Mouse (Mus musculus): ENCODE measurements around the gene Ccdc117. TPM values are rescaled to one million over a fixed set of nuclear protein-coding genes. Genes with fewer than 3 reads are reported as not detected.

Ccdc117 gene
- polyA plus RNA-seq, 1 experiment from 2014 or later: 13.3 TPM

GRCm38 (mm10) chr11:5526573-5527439 lies 15.2 kb downstream of the Ccdc117 start:
- H3K4me1 ChIP-seq (ENCODE audit: control insufficient read depth, insufficient read depth, low read length): peaks cover 14% of the 10 kb centered on the region; the same call in 1 of the 2 replicates
- no peak overlapping the region for H3K4me2 ChIP-seq (ENCODE audit: low read depth, low read length)
- H3K9me3 ChIP-seq (replicated peaks; ENCODE audit: control insufficient read depth, low read length): no peaks in the 10 kb centered on the region
- no peak overlapping the region for H3K4me3 ChIP-seq (replicated peaks; ENCODE audit: low read length)
- H3K27ac ChIP-seq (ENCODE audit: low read length): no peak overlapping the region
- H3K9ac ChIP-seq (ENCODE audit: low read length): no peak overlapping the region
- H3K27me3 ChIP-seq (ENCODE audit: control insufficient read depth, insufficient read depth, low read length): no peaks in the 10 kb centered on the region
- 84% methylated on average over 7 of the region's 7 CpGs for WGBS
- H3K36me3 ChIP-seq (ENCODE audit: control insufficient read depth, insufficient read depth, low read length): peaks cover 37% of the 10 kb centered on the region
- ATAC-seq (ENCODE audit: insufficient read depth, low FRiP score): no peak

DNA sequence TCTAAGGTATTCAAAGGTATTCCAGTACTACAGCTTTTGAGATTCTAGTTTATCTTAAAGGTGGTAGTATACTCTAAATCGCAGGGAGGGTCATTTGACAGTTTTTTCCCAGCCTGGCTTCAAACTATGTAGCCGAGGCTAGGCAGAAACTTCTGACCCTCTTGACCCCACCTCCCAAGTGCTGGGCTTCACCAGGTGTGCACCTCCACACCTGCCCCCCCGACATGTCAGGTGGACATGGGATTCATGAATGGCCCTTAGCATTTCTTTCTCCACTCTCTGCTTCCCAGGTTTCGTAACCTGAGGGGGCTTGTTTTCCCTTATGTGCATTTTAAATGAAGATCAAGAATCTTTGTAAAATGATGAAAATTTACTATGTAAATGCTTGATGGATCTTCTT lies 16.6 kb downstream of the Ccdc117 start:
- Histone ChIP-seq H3K4me1 (ENCODE audit: control insufficient read depth, insufficient read depth, low read length) (peaks cover 14% of the 10 kb centered on the region; the same call in 1 of the 2 replicates), H3K4me2 (ENCODE audit: low read depth, low read length) (no peak overlapping the region), H3K36me3 (ENCODE audit: control insufficient read depth, insufficient read depth, low read length) (peaks cover 31% of the 10 kb centered on the region), H3K9ac (ENCODE audit: low read length) (no peak overlapping the region), H3K27me3 (ENCODE audit: control insufficient read depth, insufficient read depth, low read length) (no peaks in the 10 kb centered on the region), H3K4me3 (replicated peaks; ENCODE audit: low read length) (no peak overlapping the region), H3K9me3 (replicated peaks; ENCODE audit: control insufficient read depth, low read length) (no peaks in the 10 kb centered on the region), H3K27ac (ENCODE audit: low read length) (no peak overlapping the region)
- WGBS: 76% methylated on average over 4 of the region's 4 CpGs
- ATAC-seq (ENCODE audit: insufficient read depth, low FRiP score): no peak

- H3K27me3 ChIP-seq (ENCODE audit: control insufficient read depth, insufficient read depth, low read length): no peaks in the 10 kb centered on the region
- H3K36me3 ChIP-seq (ENCODE audit: control insufficient read depth, insufficient read depth, low read length): peaks cover 31% of the 10 kb centered on the region
- H3K27ac ChIP-seq (ENCODE audit: low read length): no peak overlapping the region
- H3K4me2 ChIP-seq (ENCODE audit: low read depth, low read length): peak overlapping the region; percentile 65
- H3K4me1 ChIP-seq (ENCODE audit: control insufficient read depth, insufficient read depth, low read length): peaks cover 18% of the 10 kb centered on the region; the same call in 1 of the 2 replicates
- H3K9me3 ChIP-seq (replicated peaks; ENCODE audit: control insufficient read depth, low read length): no peaks in the 10 kb centered on the region
- peak overlapping the region; percentile 85 for H3K4me3 ChIP-seq (replicated peaks; ENCODE audit: low read length)
- H3K9ac ChIP-seq (ENCODE audit: low read length): peak overlapping the region; percentile 94; the same call in 1 of the 2 replicates
- no peak for ATAC-seq (ENCODE audit: insufficient read depth, low FRiP score)
- WGBS: 79% methylated on average over 11 of the region's 11 CpGs
These were observed 19.1 kb downstream of the Ccdc117 start for GRCm38 (mm10) chr11:5522798-5523415.

GRCm38 (mm10) chr11:5521516-5522291 lies 20.3 kb downstream of the Ccdc117 start:
- peak overlapping the region; percentile 94 for H3K9ac ChIP-seq (ENCODE audit: low read length)
- H3K36me3 ChIP-seq (ENCODE audit: control insufficient read depth, insufficient read depth, low read length): peaks cover 31% of the 10 kb centered on the region
- peak overlapping the region; percentile 85 for H3K4me3 ChIP-seq (replicated peaks; ENCODE audit: low read length)
- peak overlapping the region; percentile 96 for H3K27ac ChIP-seq (ENCODE audit: low read length)
- H3K4me1 ChIP-seq (ENCODE audit: control insufficient read depth, insufficient read depth, low read length): peaks cover 18% of the 10 kb centered on the region; the same call in 1 of the 2 replicates
- H3K27me3 ChIP-seq (ENCODE audit: control insufficient read depth, insufficient read depth, low read length): no peaks in the 10 kb centered on the region
- ATAC-seq (ENCODE audit: insufficient read depth, low FRiP score): peak; percentile 52
- peak overlapping the region; percentile 65 for H3K4me2 ChIP-seq (ENCODE audit: low read depth, low read length)
- under 1% methylated on average over 34 of the region's 34 CpGs for WGBS
- no peaks in the 10 kb centered on the region for H3K9me3 ChIP-seq (replicated peaks; ENCODE audit: control insufficient read depth, low read length)

DNA sequence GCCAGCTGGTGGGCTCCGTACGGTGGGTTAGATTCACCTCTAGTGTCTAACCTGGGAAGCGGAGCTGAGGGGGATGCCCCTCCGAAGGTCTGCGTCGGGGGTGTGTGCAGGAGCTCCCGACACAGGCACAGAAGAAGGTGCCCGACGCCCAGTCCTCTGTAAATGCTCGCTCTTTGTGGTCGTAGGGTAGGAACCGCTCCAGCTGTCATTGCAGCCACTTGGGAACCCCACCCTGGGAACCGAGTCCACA lies 20.8 kb downstream of the Ccdc117 start:
- WGBS: 0% methylated on average over 13 of the region's 13 CpGs
- H3K27me3 ChIP-seq (ENCODE audit: control insufficient read depth, insufficient read depth, low read length): no peaks in the 10 kb centered on the region
- peak; percentile 5; the same call in 1 of the 2 replicates for ATAC-seq (ENCODE audit: insufficient read depth, low FRiP score)

DNA sequence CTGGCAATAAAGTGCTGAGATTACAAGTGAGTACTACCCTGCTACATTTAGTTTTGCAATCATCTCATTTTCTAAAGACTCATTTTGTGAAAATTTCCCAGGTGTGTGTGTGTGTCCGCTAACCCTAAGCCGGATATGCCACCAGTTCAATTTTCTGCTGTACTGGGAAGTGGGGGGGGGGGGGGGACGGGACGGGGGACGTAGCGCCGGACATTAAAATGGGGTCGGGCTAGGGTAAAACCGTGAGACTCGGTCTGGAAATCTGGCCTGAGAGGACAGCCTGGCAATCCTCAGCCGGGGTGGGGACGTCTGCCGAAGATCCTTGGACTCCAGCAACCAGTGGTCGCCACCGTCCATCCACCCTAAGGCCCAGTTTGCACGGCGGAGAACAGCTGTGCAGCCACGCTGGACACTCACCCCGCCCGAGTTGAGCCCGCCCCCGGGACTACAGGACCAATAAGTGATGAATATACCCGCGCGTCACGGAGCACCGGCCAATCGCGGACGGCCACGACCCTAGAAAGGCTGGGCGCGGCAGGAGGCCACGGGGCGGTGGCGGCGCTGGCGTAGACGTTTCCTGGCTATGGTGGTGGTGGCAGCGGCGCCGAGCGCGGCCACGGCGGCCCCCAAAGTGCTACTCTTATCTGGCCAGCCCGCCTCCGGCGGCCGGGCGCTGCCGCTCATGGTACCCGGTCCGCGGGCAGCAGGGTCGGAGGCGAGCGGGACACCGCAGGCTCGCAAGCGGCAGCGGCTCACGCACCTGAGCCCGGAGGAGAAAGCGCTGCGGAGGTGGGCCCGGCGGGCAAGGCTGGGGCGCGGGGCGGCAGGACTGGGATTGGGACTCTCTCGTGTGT lies 21.3 kb downstream of the Ccdc117 start, which contains the start of gene Xbp1:
Gene Xbp1 (plus strand): TSS at position 248 of the 854 bp plus-strand sequence.
- no peaks in the 10 kb centered on the region for H3K9me3 ChIP-seq (replicated peaks; ENCODE audit: control insufficient read depth, low read length)
- peak; percentile 97 for ATAC-seq (ENCODE audit: insufficient read depth, low FRiP score)
- peak within 1 kb of the TSS; percentile 85 for H3K4me3 ChIP-seq (replicated peaks; ENCODE audit: low read length)
- peak within 1 kb of the TSS; percentile 65 for H3K4me2 ChIP-seq (ENCODE audit: low read depth, low read length)
- peak within 1 kb of the TSS; percentile 96 for H3K27ac ChIP-seq (ENCODE audit: low read length)
- peak within 1 kb of the TSS; percentile 94 for H3K9ac ChIP-seq (ENCODE audit: low read length)
- H3K27me3 ChIP-seq (ENCODE audit: control insufficient read depth, insufficient read depth, low read length): no peaks in the 10 kb centered on the region
- H3K4me1 ChIP-seq (ENCODE audit: control insufficient read depth, insufficient read depth, low read length): peaks cover 18% of the 10 kb centered on the region; the same call in 1 of the 2 replicates
- under 1% methylated on average over 72 of the region's 72 CpGs for WGBS
- peaks cover 27% of the 10 kb centered on the region; the same call in 1 of the 2 replicates for H3K36me3 ChIP-seq (ENCODE audit: control insufficient read depth, insufficient read depth, low read length)

More for the DNA sequence above, 20.8 kb downstream of the Ccdc117 start:
- peak overlapping the region; percentile 94 for H3K9ac ChIP-seq (ENCODE audit: low read length)
- H3K36me3 ChIP-seq (ENCODE audit: control insufficient read depth, insufficient read depth, low read length): peaks cover 27% of the 10 kb centered on the region; the same call in 1 of the 2 replicates
- peak overlapping the region; percentile 96 for H3K27ac ChIP-seq (ENCODE audit: low read length)
- H3K9me3 ChIP-seq (replicated peaks; ENCODE audit: control insufficient read depth, low read length): no peaks in the 10 kb centered on the region
- peak overlapping the region; percentile 65 for H3K4me2 ChIP-seq (ENCODE audit: low read depth, low read length)
- peak overlapping the region; percentile 85 for H3K4me3 ChIP-seq (replicated peaks; ENCODE audit: low read length)
- peaks cover 18% of the 10 kb centered on the region; the same call in 1 of the 2 replicates for H3K4me1 ChIP-seq (ENCODE audit: control insufficient read depth, insufficient read depth, low read length)

- H3K27ac ChIP-seq (ENCODE audit: low read length): peak overlapping the region; percentile 12; the same call in 1 of the 2 replicates
- H3K4me1 ChIP-seq (ENCODE audit: control insufficient read depth, insufficient read depth, low read length): peaks cover 18% of the 10 kb centered on the region; the same call in 1 of the 2 replicates
- peak overlapping the region; percentile 94 for H3K9ac ChIP-seq (ENCODE audit: low read length)
- no peaks in the 10 kb centered on the region for H3K27me3 ChIP-seq (ENCODE audit: control insufficient read depth, insufficient read depth, low read length)
- ATAC-seq (ENCODE audit: insufficient read depth, low FRiP score): no peak
- no peaks in the 10 kb centered on the region for H3K9me3 ChIP-seq (replicated peaks; ENCODE audit: control insufficient read depth, low read length)
- peaks cover 18% of the 10 kb centered on the region; the same call in 1 of the 2 replicates for H3K36me3 ChIP-seq (ENCODE audit: control insufficient read depth, insufficient read depth, low read length)
- H3K4me3 ChIP-seq (replicated peaks; ENCODE audit: low read length): no peak overlapping the region; the same call in 1 of the 2 replicates
- WGBS: 87% methylated on average over 3 of the region's 3 CpGs
- H3K4me2 ChIP-seq (ENCODE audit: low read depth, low read length): peak overlapping the region; percentile 52
These were observed 22.3 kb downstream of the Ccdc117 start for GRCm38 (mm10) chr11:5519681-5520080.

- no peaks in the 10 kb centered on the region for H3K9me3 ChIP-seq (replicated peaks; ENCODE audit: control insufficient read depth, low read length)
- no peak for ATAC-seq (ENCODE audit: insufficient read depth, low FRiP score)
- no peak overlapping the region for H3K27ac ChIP-seq (ENCODE audit: low read length)
- no peak overlapping the region for H3K9ac ChIP-seq (ENCODE audit: low read length)
- no peaks in the 10 kb centered on the region for H3K36me3 ChIP-seq (ENCODE audit: control insufficient read depth, insufficient read depth, low read length)
- H3K27me3 ChIP-seq (ENCODE audit: control insufficient read depth, insufficient read depth, low read length): no peaks in the 10 kb centered on the region
- H3K4me3 ChIP-seq (replicated peaks; ENCODE audit: low read length): no peak overlapping the region
- H3K4me2 ChIP-seq (ENCODE audit: low read depth, low read length): no peak overlapping the region
- 70% methylated on average over 6 of the region's 6 CpGs for WGBS
- H3K4me1 ChIP-seq (ENCODE audit: control insufficient read depth, insufficient read depth, low read length): 0 out of 2 replicates have a peak, but pooled peaks cover 5% of the 10 kb centered on the region
These were observed 24.6 kb downstream of the Ccdc117 start for GRCm38 (mm10) chr11:5517346-5517745.

Measured in stomach, embryonic 16.5 days (tissue).